Mouse (Mus musculus) thymus, postnatal 14 days (tissue): ENCODE data around the gene St8sia6.
"Not testable (repeated sequence)": the region's sequence is repeated elsewhere in the genome, so short reads cannot be mapped to it uniquely, and the experiment has no call there.

Experiments
- DNase-seq: peaks from one replicate; pipeline ENCODE4 v3.0.0; 2021

The St8sia6 gene

GRCm38 (mm10) chr2:13793969-13794363, at the start of gene St8sia6:
TSS of gene St8sia6 (minus strand) at chr2:13794064.
- DNase-seq, result no peak

DNA sequence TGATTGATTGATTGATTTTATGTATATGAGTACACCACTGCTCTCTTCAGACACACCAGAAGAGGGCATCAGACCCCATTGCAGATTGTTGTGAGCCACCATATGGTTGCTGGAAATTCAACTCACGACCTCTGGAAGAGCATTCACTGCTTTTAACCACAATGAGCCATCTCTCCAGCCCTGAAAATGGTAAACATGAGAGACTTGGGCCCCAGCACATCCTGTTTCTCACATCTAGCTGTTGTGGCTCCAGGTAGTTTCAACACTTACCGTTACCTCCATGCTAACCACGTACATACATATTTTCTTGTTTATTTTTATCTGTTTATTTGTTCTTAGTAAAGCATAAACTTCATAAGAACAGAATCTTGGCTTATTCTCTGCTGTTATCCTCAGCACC, 42.4 kb upstream of the St8sia6 start:
- no peak for DNase-seq

GRCm38 (mm10) chr2:13834989-13835388, 41.1 kb upstream of the St8sia6 start:
- no peak for DNase-seq

GRCm38 (mm10) chr2:13816645-13817044, 22.8 kb upstream of the St8sia6 start:
- DNase-seq, result no peak

GRCm38 (mm10) chr2:13808593-13808992, 14.7 kb upstream of the St8sia6 start:
- no peak for DNase-seq

GRCm38 (mm10) chr2:13808008-13808407, 14.1 kb upstream of the St8sia6 start:
- no peak for DNase-seq

GRCm38 (mm10) chr2:13806120-13806519, 12.3 kb upstream of the St8sia6 start:
- peak; percentile 23 for DNase-seq

- no peak for DNase-seq
These were observed 6.8 kb upstream of the St8sia6 start for GRCm38 (mm10) chr2:13800639-13801038.

- no peak for DNase-seq
These were observed 582 bp upstream of the St8sia6 start for GRCm38 (mm10) chr2:13794446-13794845.

GRCm38 (mm10) chr2:13793054-13793968, 553 bp downstream of the St8sia6 start:
- DNase-seq, result peak; percentile 40

- DNase-seq, result no peak
These were observed 1.4 kb downstream of the St8sia6 start for GRCm38 (mm10) chr2:13792256-13793005.

DNA sequence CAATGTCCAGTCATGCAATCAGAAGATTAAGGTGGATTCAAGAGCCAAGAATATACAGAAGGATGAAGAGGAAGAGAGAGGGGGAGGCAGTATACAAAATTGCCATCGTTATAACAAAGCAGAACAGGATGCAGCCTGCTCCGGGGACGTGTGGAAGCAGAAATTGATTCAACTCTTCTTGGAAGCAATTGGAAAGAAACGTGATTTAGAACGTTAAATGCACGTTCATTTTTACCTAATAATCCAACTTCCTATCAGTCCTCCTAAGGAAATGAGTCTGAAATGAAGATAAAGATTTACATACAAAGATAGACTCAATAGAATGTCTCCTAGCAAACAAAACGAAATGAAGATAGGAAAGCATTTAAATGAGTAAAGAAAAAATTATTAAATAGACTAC, 2.3 kb downstream of the St8sia6 start:
- DNase-seq, result no peak

- no peak for DNase-seq
These were observed 4.5 kb downstream of the St8sia6 start for GRCm38 (mm10) chr2:13789365-13789764.

- no peak for DNase-seq
These were observed 7.2 kb downstream of the St8sia6 start for GRCm38 (mm10) chr2:13786577-13787168.

GRCm38 (mm10) chr2:13785992-13786391, 7.9 kb downstream of the St8sia6 start:
- DNase-seq, result not testable (repeated sequence)

DNA sequence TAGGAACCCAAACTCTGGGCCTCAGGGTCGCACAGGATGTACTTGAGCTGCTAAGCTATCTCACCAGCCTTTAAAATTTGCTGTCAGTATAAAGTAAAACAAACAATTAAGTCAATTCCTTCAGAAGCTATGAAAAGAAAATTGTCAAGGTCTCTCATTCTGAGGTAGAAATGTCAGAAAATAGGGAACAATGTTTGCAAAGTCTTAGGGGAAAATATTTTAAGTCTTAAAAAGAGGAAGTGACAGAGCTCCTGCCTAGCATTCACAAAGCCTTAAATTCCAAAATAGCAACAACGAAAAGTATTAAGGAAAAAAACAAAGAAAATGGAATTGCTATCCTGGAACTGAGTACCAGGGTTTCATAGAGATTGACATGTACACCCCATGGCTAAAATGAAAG, 8.6 kb downstream of the St8sia6 start:
- DNase-seq, result no peak

GRCm38 (mm10) chr2:13784448-13784847, 9.4 kb downstream of the St8sia6 start:
- DNase-seq, result no peak

DNA sequence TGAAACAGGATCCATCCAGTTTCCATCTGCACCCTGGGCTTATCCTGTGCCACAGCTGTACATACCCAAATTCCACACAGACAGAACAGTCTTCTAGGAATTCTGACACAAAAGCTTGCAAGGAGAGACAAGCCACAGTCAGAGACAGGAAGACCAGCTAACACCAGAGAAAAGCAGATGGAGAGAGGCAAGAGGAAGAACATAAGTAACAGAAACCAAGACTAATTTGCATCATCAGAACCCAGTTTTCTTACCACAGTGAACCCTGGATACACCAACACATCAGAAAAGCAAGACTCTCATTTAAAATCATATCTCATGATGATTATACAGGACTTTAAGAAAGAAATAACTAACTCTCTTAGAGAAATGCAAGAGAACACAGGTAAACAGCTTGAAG, 16.8 kb downstream of the St8sia6 start:
- DNase-seq, result no peak

DNA sequence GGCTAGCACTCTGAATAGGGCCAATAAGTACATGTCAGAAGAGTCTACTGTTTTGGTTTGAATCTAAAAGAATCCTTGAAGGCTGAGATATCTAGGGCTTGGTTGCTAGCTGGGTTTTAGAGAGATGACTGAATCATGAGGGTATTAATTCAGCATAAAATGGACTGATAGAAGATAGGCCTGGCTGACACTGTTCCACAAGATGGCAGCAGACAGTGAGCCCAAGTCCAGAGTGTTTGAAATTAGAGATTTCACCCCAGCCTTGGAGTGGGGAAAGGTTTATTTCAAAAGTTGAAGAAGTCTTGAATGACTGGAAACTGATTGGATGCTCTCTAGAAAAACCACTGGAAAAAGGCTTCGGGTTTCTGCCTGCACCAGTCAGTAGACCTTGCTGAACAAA, 17.4 kb downstream of the St8sia6 start:
- no peak for DNase-seq

DNA sequence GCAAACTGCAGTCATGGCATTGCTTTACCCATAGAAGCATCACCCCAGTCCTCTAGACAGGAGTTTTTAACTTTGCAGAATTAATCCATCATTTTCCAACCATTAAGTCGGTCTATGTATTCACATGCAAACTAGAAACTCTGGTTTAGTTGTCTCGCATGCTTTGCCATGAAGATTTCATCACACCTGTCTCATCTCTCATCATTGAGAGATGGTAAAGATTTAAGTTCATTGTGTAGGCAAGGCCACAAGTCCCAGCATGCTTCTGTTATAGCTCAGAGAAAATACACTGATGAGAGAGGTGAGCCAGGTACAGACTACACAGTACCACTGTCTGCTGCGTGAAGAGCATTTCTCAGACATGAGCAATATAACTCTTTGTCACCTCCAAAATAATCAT, 18.8 kb downstream of the St8sia6 start:
- DNase-seq, result no peak

- DNase-seq, result no peak
These were observed 25.3 kb downstream of the St8sia6 start for GRCm38 (mm10) chr2:13768524-13768923.

- DNase-seq, result no peak
These were observed 26.1 kb downstream of the St8sia6 start for GRCm38 (mm10) chr2:13767532-13768411.

- DNase-seq, result peak; percentile 12
These were observed 33.5 kb downstream of the St8sia6 start for GRCm38 (mm10) chr2:13760366-13760765.
